Mouse (Mus musculus) E14TG2a.4 (cell line): ENCODE data around the gene Il13ra2.
"Not testable (repeated sequence)": the region's sequence is repeated elsewhere in the genome, so short reads cannot be mapped to it uniquely, and the experiment has no call there.

ENCODE experiments used
- H3K27me3 ChIP-seq: 2 replicates; pipeline ENCODE4 v1.6.1; 2014; ENCODE audit warnings: low read length, control low read depth; ENCODE audit not compliant: insufficient read depth
- H3K36me3 ChIP-seq: 2 replicates; pipeline ENCODE4 v1.6.1; 2014; ENCODE audit warnings: low read length, control low read depth; ENCODE audit not compliant: insufficient read depth
- H3K4me1 ChIP-seq: replicated peaks from 2 replicates; pipeline ENCODE4 v1.6.1; 2014; ENCODE audit warnings: low read depth, low read length, control low read depth
- H3K4me3 ChIP-seq: replicated peaks from 2 replicates; pipeline ENCODE4 v1.5.1; 2014; ENCODE audit warnings: mild to moderate bottlenecking, low read length
- H3K9me3 ChIP-seq: 2 replicates; pipeline ENCODE4 v1.6.1; 2014; ENCODE audit warnings: low read length, control low read depth
- CTCF ChIP-seq: conservative IDR thresholded peaks from 2 replicates; pipeline ENCODE4 v1.5.1; 2014; ENCODE audit warnings: low read length
- NANOG ChIP-seq: IDR thresholded peaks from 2 replicates; pipeline ENCODE4 v1.6.1; 2014; ENCODE audit warnings: borderline replicate concordance, low read length, mixed read lengths
- POU5F1 ChIP-seq: IDR thresholded peaks from 2 replicates; pipeline ENCODE4 v1.6.1; 2014; ENCODE audit warnings: low read length, borderline replicate concordance

The Il13ra2 gene

DNA sequence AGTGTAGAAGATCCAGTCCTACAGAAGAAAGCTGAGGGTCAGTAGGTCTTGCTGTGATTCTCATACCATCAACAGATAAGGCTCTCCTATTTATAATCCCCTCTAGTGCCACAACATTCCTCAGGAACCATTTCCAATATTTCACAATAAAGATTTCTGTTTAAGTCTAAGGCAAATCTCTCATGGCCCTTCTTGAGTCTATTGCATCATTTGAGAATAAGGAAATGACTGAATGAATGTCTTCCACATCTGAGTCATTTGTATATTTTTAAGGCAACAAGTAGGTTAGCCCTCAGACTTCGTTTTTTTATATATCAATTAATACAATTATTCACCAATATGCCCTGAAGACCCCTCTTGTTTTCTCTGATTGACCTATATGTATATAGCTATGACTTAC, at the start of gene Il13ra2:
TSS of gene Il13ra2 (minus strand) at position 64 of the 400 bp plus-strand sequence.
- Histone ChIP-seq H3K4me3 (no peak within 1 kb of the TSS), H3K4me1 (no peaks in the 10 kb centered on the region), H3K9me3 (no peaks in the 10 kb centered on the region), H3K36me3 (no peaks in the 10 kb centered on the region), H3K27me3 (no peaks in the 10 kb centered on the region)
- TF ChIP-seq CTCF, result no peak
- no peak for TF ChIP-seq POU5F1
- TF ChIP-seq NANOG, result no peak

DNA sequence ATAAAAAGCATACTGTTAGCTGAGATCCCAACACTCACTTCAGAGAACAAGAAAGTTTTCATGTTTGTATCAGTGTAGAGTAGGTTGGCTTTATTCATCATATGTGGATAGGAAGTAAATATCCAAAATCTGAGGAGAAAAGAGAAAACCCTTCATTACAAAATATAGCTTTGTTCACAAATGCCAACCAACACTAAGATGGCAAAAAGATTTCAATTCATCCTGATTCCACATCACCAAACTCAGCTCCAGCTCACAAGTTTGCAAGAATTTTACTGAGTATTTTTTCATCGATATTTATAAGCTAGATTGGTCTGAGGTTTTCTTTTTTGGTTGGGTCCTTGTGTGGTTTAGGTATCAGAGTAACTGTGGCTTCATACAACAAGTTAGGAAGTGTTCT, 24.6 kb upstream of the Il13ra2 start, which contains the start of gene Vmn1r239-ps:
TSS of gene Vmn1r239-ps (minus strand) at position 101 of the 400 bp plus-strand sequence.
- not testable (repeated sequence) for H3K4me3 ChIP-seq, H3K4me1 ChIP-seq, H3K9me3 ChIP-seq, H3K27me3 ChIP-seq, H3K36me3 ChIP-seq

DNA sequence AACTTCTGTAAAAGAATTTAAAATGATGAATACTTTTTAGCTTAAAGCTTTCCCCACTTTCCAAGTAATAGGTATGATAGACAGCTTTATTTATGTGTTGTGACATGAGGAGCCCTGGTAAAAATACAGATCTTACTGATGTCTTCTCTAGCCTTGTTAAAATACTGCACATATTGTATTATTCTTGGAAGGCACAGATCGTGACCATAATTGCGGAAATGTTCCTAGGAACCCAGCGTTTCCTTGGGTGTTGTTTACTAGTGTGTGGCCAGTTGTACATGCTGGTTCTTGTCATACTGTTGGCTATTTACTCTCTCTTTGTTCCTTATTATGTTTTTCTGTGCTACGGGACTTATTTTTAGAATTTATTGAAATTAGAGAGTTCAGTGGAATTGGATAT, 14.4 kb upstream of the Il13ra2 start:
- H3K36me3 ChIP-seq, result no peaks in the 10 kb centered on the region
- H3K9me3 ChIP-seq, result no peaks in the 10 kb centered on the region
- no peak for TF ChIP-seq CTCF
- no peak for TF ChIP-seq NANOG
- TF ChIP-seq POU5F1, result no peak
- H3K4me1 ChIP-seq, result no peaks in the 10 kb centered on the region
- no peaks in the 10 kb centered on the region for H3K27me3 ChIP-seq
- H3K4me3 ChIP-seq, result no peak overlapping the region

DNA sequence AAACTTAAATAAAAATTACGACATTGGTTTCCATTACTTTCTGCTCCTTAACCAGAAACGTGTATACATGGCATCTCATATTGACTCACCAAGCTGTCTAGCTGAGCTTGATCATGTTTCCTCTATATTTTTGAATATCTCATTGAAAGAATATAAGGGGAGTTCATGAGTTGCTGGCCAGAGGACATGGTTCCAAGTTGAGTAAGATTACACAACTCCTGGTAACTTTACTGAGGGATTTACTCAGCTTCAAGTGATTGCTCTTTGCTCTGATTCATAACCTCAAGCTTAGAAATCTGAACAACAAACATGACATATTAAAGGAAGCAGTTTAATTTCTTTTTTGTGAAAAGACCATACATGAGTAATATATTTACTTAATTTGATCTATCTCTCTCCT, 6.4 kb upstream of the Il13ra2 start:
- H3K4me3 ChIP-seq, result no peak overlapping the region
- TF ChIP-seq CTCF (no peak), NANOG (no peak), POU5F1 (no peak)
- H3K27me3 ChIP-seq, result no peaks in the 10 kb centered on the region

DNA sequence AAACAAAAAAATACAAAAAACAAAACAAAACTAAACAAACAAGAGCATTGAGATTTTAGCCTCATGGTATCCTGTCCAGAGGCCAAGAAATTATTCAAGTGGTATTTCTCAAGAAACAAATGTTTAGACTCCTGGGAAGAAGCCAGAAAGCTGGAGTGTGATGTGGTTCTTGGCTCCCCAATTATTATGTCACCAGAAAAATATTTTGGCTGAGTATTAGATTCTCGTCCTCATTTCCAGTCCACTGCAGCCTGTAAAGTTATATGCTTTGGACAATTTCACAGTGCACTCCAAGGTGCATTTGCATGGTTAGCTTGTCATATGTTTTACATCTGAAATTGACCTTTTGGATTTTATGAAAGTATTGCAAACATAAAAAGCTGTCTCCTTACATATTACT, 761 bp upstream of the Il13ra2 start:
- H3K9me3 ChIP-seq, result no peaks in the 10 kb centered on the region
- no peaks in the 10 kb centered on the region for H3K27me3 ChIP-seq
- H3K4me1 ChIP-seq, result no peaks in the 10 kb centered on the region
- no peaks in the 10 kb centered on the region for H3K36me3 ChIP-seq
- no peak overlapping the region for H3K4me3 ChIP-seq
- TF ChIP-seq NANOG (no peak), CTCF (no peak), POU5F1 (no peak)

More for the DNA sequence above, 6.4 kb upstream of the Il13ra2 start:
- H3K9me3 ChIP-seq, result no peaks in the 10 kb centered on the region
- H3K4me1 ChIP-seq, result no peaks in the 10 kb centered on the region
- no peaks in the 10 kb centered on the region for H3K36me3 ChIP-seq

DNA sequence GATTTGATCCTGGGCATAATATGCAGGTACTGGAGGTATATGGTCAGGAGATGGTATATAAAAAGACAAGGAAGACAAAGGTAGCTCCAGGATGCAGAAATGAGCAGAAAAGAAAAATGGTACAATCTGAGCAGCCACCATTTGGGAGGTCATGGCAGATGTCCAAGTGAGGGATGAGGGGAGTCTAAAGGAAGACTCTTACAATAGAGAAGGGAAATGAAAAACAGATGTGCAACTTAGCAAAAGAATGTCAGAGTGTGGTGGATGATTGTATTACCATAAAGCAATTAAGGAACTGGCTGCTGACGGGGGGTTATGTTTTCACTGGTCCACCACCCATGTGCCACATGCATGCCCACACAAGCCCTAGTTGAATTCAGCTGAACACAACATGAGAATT, 35.5 kb downstream of the Il13ra2 start:
- no peak for TF ChIP-seq POU5F1
- no peak for TF ChIP-seq NANOG
- no peak for TF ChIP-seq CTCF
- Histone ChIP-seq H3K4me3 (no peak overlapping the region), H3K9me3 (no peaks in the 10 kb centered on the region), H3K27me3 (no peaks in the 10 kb centered on the region), H3K4me1 (no peaks in the 10 kb centered on the region), H3K36me3 (no peaks in the 10 kb centered on the region)

DNA sequence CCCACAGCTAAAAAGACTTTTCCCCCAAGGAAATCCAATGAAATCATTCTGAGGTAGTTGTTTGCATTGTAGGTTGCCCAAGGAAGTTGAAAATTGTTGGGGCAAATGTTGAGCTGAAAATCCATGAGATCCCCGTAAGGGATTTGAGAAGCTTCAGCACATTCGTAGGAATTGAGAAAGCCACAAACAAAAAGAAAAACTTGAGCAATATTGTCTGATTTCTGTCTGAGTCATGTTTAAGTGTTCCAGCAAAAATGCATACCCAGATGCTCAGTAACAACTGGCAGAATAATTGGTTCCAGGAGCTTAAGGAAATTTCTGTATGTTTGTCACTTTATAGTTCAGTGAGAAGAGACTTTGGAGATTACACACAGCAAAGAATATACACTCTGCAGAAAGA, 79.8 kb downstream of the Il13ra2 start:
- no peaks in the 10 kb centered on the region for H3K9me3 ChIP-seq
- H3K27me3 ChIP-seq, result no peaks in the 10 kb centered on the region
- H3K36me3 ChIP-seq, result no peaks in the 10 kb centered on the region
- no peak overlapping the region for H3K4me3 ChIP-seq
- no peaks in the 10 kb centered on the region for H3K4me1 ChIP-seq
- no peak for TF ChIP-seq POU5F1
- no peak for TF ChIP-seq NANOG
- TF ChIP-seq CTCF, result no peak
